Mouse (Mus musculus) testis, adult 2 months (tissue): Measurements from ENCODE around the gene Plekhg3. TPM values are rescaled to one million over a fixed set of nuclear protein-coding genes. Genes with fewer than 3 reads are reported as not detected.

Experiments
- H3K27ac ChIP-seq: fragments of 200-500 bp; 2 replicates; pipeline ENCODE4 v1.5.1; 2012; ENCODE audit warnings: low read depth, low read length; ENCODE audit not compliant: control insufficient read depth, insufficient read depth
- H3K27me3 ChIP-seq: fragments of 200-500 bp; 2 replicates; pipeline ENCODE4 v1.6.1; 2012; ENCODE audit warnings: mild to moderate bottlenecking, low read length, moderate library complexity; ENCODE audit not compliant: control insufficient read depth, insufficient read depth
- H3K36me3 ChIP-seq: fragments of 200-500 bp; 2 replicates; pipeline ENCODE4 v1.6.1; 2012; ENCODE audit warnings: mild to moderate bottlenecking, low read length; ENCODE audit not compliant: control insufficient read depth, insufficient read depth
- H3K4me1 ChIP-seq: fragments of 200-500 bp; 2 replicates; pipeline ENCODE4 v1.6.1; 2012; ENCODE audit warnings: low read length; ENCODE audit not compliant: control insufficient read depth, insufficient read depth
- H3K4me3 ChIP-seq: fragments of 200-500 bp; 2 replicates; pipeline ENCODE4 v1.5.1; 2012; ENCODE audit warnings: low read depth, mild to moderate bottlenecking, low read length, moderate library complexity, mixed read lengths; ENCODE audit not compliant: control insufficient read depth
- CTCF ChIP-seq: fragments of 200-500 bp; IDR thresholded peaks from 2 replicates; pipeline ENCODE4 v1.5.1; 2012; ENCODE audit warnings: low read depth, mild to moderate bottlenecking, inconsistent platforms, low read length, moderate library complexity; ENCODE audit not compliant: control insufficient read depth, insufficient read depth, insufficient replicate concordance
- POLR2A ChIP-seq: fragments of 200-500 bp; IDR thresholded peaks from 2 replicates; pipeline ENCODE4 v1.6.1; 2012; ENCODE audit warnings: low read depth, mild to moderate bottlenecking, inconsistent platforms, low read length, moderate library complexity; ENCODE audit not compliant: control insufficient read depth
- polyA plus RNA-seq: library from polyadenylated mRNA; depleted of rRNA; stranded (reverse); fragments of >200 nt; gene quantifications from 2 replicates; pipeline ENCODE4 v1.2.3, GENCODE M21; 2012

The Plekhg3 gene
- polyA plus RNA-seq, 1 experiment, result 2.2 TPM

DNA sequence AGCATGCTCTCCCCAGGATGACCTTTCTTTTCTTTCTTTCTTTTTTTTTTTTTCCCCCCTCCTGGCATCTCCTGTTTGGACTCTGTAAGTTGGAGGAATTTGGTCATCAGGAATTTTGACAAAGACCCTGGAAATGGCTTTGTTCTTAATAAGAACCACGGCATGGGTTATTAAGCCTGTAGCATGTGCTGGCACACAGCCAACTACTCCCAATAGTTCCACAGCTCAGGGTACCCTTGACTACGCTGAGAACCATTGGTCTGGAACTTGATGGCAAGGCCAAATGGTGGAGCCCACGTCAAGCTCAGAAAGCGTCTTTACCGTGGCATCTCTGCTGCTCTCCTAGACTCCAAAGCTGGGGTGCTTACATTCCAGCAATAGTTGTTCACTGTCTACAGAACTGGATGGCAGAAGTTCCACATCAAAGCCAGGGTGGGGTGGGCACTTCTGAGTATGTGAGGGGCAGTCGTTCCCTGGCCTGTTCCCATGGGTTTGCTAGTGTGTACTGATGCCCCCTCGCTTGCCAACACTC, 21.7 kb upstream of the Plekhg3 start:
- H3K4me3 ChIP-seq, result no peak overlapping the region
- no peaks in the 10 kb centered on the region for H3K27me3 ChIP-seq
- TF ChIP-seq POLR2A, result no peak
- no peak for TF ChIP-seq CTCF
- no peak overlapping the region for H3K27ac ChIP-seq
- no peaks in the 10 kb centered on the region; the same call in 1 of the 2 replicates for H3K4me1 ChIP-seq
- no peaks in the 10 kb centered on the region for H3K36me3 ChIP-seq

DNA sequence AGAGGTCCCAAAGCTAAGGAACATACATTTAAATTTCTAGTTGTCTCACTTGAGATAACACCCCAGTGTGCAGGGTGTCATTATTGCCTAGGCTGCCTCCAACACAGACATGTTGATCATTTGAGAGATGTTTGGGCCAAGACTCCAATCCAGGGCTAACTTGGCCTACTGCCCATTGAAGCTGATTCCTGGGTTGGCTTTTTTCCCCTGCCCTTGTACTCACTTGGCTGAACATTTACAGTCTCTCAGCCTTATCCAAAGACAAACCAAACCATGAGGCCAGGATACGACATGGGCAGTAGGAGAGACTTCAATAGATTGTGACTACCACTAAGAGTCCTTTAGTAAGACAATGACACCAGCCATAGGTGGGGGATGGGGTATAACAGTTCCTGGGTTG, 18.0 kb upstream of the Plekhg3 start:
- no peak for TF ChIP-seq POLR2A
- no peak for TF ChIP-seq CTCF
- Histone ChIP-seq H3K4me3 (no peak overlapping the region), H3K36me3 (no peaks in the 10 kb centered on the region), H3K27ac (peak overlapping the region; percentile 54), H3K4me1 (no peaks in the 10 kb centered on the region; the same call in 1 of the 2 replicates), H3K27me3 (no peaks in the 10 kb centered on the region)

DNA sequence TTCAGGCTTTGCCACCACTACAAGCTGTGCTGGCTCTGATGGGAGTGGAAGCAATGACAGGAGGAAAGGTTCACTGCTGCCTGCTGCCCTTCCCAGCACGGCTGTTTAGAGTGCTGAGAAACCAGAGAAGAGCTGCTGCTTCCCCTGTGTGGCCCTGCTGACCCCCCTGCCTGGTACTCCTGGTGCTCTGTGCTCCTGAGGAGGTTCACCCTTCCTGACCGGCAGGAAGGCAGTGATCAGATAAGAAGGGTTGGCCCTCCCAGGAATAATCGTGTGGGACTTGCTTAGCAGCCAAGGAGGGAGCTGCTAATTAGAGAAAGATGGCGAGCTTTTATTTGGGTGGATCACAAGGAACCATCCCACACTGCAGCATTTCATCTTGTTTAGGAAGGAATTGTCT, 15.8 kb upstream of the Plekhg3 start:
- Histone ChIP-seq H3K4me3 (no peak overlapping the region), H3K36me3 (no peaks in the 10 kb centered on the region), H3K27me3 (no peaks in the 10 kb centered on the region), H3K27ac (no peak overlapping the region), H3K4me1 (no peaks in the 10 kb centered on the region; the same call in 1 of the 2 replicates)
- TF ChIP-seq CTCF (no peak), POLR2A (no peak)

DNA sequence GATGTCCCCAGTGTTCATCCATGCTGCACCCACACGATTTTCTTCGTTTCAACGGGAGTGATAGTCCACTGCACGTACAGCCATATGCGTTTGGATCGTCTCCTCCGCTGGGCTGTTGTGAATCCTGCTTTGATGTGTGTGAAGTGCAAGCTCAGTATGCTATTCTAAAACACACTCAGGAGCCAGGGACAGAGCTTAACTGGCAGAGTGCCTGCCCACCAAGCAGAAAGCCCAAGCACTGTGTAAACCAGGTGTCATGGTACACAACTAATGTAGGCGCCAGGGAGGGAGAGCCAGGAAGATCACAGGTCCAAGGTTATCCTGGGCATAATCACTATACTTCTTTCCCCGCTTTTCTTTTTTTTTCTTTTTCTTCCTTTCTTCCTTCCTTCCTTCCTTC, 12.7 kb upstream of the Plekhg3 start:
- no peaks in the 10 kb centered on the region for H3K27me3 ChIP-seq
- no peak overlapping the region for H3K27ac ChIP-seq
- H3K4me3 ChIP-seq, result no peak overlapping the region
- H3K36me3 ChIP-seq, result no peaks in the 10 kb centered on the region
- TF ChIP-seq POLR2A, result no peak
- TF ChIP-seq CTCF, result no peak
- H3K4me1 ChIP-seq, result no peaks in the 10 kb centered on the region

DNA sequence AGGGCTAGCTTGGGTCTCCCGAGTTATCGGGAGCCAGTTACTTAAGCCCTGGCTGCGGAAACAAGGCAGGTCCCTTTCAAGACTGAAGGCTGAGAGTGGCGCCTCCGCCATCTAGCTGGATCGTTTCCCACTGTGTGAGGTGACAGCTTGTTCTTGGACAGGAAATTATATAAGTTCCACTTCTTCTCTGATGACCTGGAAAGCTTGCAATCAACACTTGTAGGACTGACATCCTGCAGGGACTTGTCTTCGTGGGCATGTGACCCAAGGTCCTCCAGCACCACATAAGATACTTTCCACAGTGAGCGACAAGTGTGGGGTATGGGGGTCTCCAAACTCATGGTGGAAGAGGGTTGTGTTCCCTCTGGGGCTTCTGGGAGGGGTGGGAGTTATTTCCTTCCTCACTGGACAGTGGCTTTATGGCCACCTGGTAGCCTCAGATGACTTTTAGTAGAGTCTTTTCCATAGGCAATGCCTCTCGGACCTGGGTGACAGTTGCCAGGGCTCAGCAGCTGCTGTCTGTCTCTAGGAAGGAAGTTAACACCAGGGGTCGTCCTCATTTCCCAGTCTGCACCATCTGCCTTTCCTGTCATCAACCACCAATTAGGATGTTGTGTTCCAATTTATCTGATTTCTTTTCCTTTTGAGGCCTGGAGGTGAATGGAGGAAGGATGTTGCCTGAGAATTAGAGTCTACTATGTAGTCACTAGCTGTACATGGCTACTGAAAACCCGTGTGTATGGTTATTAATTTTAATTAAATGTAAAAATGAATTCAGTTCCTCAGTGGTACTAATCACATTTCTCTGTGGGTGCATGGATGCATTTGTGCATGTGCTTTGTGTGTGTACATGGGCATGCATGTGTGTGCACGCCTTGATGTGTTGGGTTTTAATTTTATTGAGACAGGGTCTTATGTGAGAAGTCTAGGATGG, 11.5 kb upstream of the Plekhg3 start:
- H3K36me3 ChIP-seq, result no peaks in the 10 kb centered on the region
- no peak overlapping the region for H3K27ac ChIP-seq
- TF ChIP-seq CTCF, result no peak
- TF ChIP-seq POLR2A, result no peak
- no peak overlapping the region for H3K4me3 ChIP-seq
- H3K4me1 ChIP-seq, result no peaks in the 10 kb centered on the region
- no peaks in the 10 kb centered on the region for H3K27me3 ChIP-seq

DNA sequence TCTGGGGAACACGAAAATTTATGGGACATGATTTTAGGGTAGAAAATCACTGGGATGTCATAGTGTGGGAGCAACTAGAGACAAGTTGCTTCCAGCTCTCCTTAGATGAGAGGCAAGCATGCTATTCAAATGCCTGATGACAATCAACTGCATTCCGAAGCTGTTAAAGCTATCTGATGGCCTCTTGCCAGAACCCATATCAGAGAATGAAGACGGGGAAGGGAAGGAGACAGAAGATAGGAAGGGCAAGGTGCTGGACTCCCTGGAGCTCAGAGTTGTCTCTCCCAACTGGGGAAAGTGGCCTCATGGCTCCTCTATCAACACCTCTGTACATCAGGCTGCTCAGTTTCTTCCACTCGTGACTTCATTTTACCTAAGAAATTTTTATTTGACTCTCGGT, 7.0 kb upstream of the Plekhg3 start:
- Histone ChIP-seq H3K4me3 (no peak overlapping the region), H3K27ac (no peak overlapping the region), H3K36me3 (no peaks in the 10 kb centered on the region), H3K27me3 (no peaks in the 10 kb centered on the region), H3K4me1 (no peaks in the 10 kb centered on the region)
- TF ChIP-seq CTCF, result no peak
- no peak for TF ChIP-seq POLR2A

DNA sequence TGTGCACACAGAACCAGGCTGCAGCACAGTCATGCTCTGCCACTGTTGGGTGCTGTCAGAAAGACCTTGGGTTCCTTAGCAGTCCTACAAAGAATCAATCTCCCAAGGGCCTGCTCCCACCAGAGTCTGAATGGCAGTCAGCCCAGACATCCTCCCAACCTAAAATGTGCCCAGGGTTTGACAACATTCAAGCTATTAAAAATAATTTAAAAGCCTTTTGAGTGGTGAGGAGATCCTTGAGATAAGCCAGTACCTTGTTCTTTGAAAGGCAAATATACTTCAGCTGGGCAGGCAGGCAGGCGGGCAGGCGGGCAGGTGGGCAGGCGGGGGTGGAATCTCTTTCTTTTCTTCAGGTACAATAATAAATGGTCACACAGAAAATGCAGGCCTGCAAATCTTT, 5.8 kb upstream of the Plekhg3 start:
- Histone ChIP-seq H3K36me3 (no peaks in the 10 kb centered on the region), H3K27me3 (no peaks in the 10 kb centered on the region), H3K4me3 (no peak overlapping the region), H3K4me1 (no peaks in the 10 kb centered on the region), H3K27ac (no peak overlapping the region)
- TF ChIP-seq CTCF (no peak), POLR2A (no peak)
